Mouse (Mus musculus) large intestine, adult 2 months (tissue): Measurements from ENCODE around the gene Eif2b1. TPM values are rescaled to one million over a fixed set of nuclear protein-coding genes. Genes with fewer than 3 reads are reported as not detected.
A peak's percentile ranks its signal among the peaks of the same experiment; 100 is the strongest.
"Not testable (repeated sequence)": the region's sequence is repeated elsewhere in the genome, so short reads cannot be mapped to it uniquely, and the experiment has no call there.

Experiments used
- DNase-seq: peaks from one replicate; pipeline ENCODE4 v3.0.0-alpha.2; 2012; ENCODE audit warnings: low read depth, low spot score
- WGBS: fragments of 180-500 bp; shearing (Covaris S2); methylation state at CpG from one replicate; pipeline ENCODE4 v1.1.7; 2018; 5-methylcytosine and 5-hydroxymethylcytosine counted together
- polyA plus RNA-seq: library from polyadenylated mRNA; depleted of rRNA; stranded (reverse); fragments of >200 nt; gene quantifications from 2 replicates; pipeline ENCODE4 v1.2.3, GENCODE M21; 2012

Gene Eif2b1
- polyA plus RNA-seq, 1 experiment = 33.1 TPM

DNA sequence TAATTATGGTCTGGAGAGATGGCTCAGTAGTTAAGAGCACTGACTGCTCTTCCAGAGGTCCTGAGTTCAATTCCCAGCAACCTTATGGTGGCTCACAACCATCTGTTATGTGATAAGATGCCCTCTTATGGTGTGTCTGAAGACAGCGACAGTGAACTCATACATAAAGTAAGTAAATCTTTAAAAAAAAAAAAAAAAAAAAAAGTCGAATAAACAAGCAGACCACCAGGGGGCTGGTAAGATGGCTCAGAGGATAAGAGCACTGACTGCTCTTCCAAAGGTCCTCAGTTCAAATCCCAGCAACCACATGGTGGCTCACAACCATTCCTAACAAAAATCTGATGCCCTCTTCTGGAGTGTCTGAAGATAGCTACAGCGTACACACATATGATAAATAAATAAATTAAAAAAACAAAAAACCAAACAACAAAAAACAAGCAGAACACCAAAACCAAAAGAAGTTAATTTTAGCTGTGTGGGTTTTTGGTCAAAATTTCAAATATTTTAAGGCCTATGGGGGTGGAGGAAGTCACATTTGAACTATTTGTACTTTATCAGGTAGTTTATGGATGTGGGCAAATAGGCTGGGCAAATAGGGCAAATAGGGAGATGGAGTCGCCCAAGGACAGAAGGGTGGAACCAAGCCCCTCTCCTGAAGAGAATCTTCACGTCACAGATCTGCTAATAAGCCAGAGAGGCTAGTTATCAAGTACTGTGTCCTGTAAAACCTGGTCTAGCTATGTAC, 27.4 kb downstream of the Eif2b1 start:
- 27% methylated on average over 5 of the region's 5 CpGs for WGBS
- DNase-seq = not testable (repeated sequence)

DNA sequence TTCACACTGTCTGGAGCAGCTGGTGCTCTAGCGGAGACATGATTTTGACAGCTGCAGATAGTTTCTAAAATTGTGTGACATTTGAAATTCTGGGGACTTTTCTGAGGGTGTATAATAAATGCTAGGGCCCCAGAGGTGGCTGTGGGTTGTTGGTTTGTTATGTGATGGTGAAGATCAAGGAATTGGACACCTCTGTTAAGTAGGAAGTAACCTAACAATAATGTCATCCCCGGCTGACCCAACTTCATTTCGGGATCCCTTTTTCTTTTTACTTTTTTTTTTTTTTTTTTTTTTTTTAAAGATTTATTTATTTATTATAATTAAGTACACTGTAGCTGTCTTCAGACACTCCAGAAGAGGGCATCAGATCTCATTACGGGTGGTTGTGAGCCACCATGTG, 28.2 kb downstream of the Eif2b1 start:
- 77% methylated on average over 4 of the region's 4 CpGs for WGBS
- not testable (repeated sequence) for DNase-seq

DNA sequence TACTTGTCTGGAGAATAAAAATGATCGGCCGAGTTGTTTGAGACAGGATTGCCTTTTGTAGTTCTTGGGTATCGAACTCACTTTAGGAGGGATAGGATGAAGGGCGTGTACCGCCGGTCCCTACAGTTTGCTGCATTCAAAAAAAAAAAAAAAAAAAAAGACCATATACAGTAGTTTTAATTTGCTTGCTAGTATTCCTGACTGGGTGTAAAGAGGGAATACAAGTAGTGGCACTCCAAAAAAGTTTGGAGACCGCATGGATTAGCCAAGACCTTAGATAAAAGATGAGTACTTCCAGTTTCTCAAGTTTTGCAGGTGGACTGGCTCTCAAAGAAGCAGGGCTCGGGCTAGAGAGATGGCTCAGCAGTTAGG, 37.3 kb downstream of the Eif2b1 start:
- no peak for DNase-seq
- 4% methylated on average over 8 of the region's 8 CpGs for WGBS

DNA sequence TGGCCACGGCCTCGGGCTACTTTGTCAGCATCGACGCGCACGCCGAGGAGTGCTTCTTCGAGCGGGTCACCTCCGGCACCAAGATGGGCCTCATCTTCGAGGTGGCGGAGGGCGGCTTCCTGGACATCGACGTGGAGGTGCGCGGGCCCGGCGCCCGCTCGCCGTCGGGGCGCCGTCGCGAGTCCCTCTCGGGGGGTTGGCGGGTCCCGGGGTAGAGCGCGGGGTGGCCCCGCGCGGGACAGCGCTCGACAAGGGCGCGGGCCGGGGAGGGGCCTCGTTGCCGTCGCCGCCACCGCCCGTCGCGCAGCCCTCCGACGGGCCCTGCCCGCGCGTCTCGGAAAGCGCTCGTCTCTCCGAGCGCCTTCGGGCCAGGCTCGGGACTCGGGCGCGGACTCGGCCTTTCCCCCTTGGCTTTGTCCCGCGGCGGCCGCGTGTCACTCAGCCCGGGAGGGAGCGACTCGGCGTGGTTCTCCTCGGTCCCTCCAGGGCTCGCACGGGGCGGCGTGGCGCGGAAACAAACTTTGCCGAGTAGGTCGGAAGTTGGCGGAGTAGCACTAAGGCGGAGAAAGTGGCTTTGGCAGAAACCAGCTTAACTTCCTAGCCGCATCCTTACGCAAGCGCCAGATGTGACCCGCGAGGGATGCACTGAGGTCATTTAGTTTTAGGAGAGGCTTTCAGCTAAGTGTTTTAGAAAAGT, 37.9 kb downstream of the Eif2b1 start:
- WGBS = under 1% methylated on average over 80 of the region's 89 CpGs
- no peak for DNase-seq

DNA sequence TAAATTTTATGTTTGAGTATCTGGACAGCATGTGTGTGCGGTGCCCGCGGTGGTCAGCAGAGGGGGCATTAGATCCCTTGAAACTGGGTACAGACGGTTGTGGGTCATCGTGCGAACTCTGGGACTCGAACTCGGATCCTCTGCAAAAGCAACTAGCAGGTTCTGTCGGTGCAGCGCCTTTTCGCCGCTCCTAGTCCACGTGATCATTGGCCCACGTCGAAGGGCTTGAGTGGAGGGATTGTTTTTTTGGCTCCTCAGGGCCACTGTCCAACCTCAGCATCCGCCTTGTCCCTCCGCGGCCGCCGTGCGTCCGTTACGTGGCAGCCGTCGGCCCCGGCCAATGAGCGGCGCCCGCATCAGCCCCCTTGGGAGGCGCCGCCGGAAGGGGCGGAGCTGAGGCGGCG, 38.5 kb downstream of the Eif2b1 start, which contains the start of gene Tmed2:
Gene Tmed2, plus strand, starts transcription at position 313 of the 404 bp plus-strand sequence.
- DNase-seq = peak; percentile 79
- WGBS = under 1% methylated on average over 35 of the region's 35 CpGs

DNA sequence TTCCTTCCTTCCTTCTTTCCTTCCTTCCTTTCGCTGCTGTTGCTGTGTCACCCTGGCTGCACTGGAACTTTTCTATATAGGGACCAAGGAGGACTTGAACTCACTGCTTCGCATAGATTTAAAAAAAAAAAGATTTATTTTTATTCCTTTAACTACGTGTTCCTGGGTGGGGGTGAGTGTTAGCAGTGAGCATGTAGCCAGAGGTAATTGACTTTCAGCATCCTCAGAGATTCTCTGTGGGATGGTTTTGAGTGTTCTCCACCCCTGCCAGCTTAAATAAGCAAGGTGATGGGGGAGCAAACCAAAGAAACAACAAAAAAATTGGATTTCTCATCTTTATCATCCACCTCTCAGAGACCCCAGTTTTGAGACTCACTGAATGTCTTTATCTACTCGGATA, 39.0 kb downstream of the Eif2b1 start:
- DNase-seq = no peak
- WGBS = 73% methylated on average over 4 of the region's 4 CpGs

DNA sequence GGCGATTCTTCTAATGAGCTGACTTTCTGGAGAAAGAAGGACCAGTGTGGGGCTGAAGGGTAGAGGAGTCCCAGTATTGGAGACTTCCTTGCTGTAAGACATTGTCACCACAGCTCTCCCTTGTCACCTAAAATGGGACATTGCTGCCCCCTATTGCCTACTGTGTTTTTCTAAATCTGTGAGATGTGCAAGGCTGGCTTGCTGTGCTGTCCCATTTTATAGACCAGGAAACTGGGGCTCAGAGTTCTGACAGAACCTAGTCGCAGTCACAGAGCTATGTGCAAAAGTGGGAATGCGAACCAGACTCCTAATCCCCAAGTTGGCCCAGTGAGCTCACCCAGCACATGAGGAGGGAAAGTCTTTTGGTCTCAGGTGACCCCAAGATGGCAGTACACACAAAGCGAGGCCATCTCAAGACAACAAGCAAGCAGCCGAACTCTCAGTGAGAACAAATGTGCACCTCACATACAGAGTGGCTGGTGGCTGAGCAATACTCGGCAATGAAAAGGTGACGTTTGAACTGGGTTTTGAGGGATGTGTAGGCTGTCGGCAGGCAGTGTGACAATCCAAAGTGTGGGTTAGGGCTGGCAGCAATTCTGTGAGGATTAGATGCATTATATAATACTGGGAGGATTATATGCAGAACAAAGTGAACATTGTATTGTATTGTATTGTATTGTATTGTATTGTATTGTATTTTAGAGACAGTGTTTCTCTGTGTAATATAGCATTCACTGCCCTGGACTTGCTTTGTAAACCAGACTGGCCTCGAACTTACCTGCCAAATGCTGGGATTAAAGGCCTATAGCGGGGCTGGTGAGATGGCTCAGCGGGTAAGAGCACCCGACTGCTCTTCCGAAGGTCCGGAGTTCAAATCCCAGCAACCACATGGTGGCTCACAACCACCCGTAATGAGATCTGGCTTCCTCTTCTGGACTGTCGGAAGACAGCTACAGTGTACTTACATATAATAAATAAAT, 39.8 kb downstream of the Eif2b1 start:
- DNase-seq = no peak
- WGBS = 75% methylated on average over 16 of the region's 16 CpGs

DNA sequence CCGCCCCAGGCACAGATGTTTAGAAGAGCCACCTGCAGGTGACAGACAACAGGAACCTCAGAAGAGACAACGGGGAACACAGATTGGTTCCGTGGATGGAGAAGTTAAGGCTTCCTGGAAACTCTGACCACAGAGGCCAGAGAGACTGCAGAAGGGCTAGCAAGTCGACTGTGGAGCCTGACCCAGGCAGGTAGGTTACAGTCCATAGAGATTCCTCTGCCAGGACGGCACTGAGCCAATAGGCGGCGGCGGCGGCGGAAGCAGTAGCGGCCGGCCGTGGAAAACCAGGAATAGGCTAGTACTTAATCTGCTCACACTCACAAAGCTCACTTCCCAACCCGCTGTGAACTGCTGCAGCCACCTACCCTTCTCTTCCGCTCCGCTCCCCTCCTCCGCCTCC, 42.2 kb downstream of the Eif2b1 start:
- 7% methylated on average over 17 of the region's 17 CpGs for WGBS
- no peak for DNase-seq

DNA sequence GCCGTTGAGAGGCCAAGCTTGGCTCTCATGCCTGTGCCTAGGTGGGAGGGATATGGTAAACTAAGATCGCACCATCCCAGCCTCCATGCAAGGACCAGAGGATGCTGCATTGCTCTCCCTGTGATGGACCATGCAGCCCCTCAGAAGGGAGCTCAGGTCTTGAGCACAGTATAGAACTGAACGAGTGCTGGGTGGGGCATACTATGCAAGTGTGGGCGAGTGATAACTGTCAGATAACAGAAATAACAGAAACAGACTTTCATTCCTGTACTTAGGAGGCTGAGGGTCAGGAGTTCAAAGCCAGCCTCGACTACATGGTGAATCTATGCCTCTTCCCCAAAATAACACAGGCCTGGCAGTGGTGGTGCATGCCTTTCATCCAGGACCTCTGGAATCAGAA, 43.9 kb downstream of the Eif2b1 start:
- DNase-seq = no peak
- WGBS = 65% methylated on average over 5 of the region's 5 CpGs

DNA sequence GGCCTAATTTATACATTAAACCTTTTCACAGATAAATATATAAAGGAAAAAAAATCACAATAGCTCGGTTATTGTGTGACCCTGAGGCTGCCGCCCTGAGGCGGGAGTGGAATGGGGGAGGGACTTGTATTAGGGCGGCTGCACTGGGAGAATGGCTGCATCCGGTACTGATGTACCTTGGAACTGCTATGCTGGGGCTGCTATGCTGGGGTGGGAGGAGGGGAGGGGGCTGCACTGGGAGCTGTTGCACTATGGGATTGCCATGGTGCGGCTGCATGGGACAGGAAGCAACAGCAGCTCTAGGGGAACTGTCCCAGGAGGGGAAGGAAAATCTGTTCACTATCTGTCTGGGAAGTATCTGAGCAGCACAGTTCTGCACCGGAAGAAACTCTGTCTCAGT, 46.5 kb downstream of the Eif2b1 start:
- WGBS = 57% methylated on average over 7 of the region's 7 CpGs
- no peak for DNase-seq

DNA sequence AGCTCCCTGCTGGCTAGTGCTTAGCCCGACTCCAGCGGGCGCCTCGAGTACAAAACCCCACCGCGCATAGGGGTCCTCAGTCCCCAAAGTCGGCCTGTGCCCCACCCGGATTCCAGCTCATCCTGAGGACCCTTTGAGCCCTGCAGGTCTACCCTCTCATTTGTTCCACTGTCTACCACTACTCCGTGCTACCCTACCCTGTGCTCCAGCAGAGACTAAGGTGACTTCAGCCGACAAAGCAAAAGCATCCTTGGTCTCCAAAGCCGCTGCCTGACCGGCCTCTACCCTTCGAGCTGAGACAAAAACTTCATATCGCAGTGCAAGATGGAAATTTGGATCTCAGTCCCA, 47.4 kb downstream of the Eif2b1 start:
- WGBS = 20% methylated on average over 14 of the region's 14 CpGs
- no peak for DNase-seq

DNA sequence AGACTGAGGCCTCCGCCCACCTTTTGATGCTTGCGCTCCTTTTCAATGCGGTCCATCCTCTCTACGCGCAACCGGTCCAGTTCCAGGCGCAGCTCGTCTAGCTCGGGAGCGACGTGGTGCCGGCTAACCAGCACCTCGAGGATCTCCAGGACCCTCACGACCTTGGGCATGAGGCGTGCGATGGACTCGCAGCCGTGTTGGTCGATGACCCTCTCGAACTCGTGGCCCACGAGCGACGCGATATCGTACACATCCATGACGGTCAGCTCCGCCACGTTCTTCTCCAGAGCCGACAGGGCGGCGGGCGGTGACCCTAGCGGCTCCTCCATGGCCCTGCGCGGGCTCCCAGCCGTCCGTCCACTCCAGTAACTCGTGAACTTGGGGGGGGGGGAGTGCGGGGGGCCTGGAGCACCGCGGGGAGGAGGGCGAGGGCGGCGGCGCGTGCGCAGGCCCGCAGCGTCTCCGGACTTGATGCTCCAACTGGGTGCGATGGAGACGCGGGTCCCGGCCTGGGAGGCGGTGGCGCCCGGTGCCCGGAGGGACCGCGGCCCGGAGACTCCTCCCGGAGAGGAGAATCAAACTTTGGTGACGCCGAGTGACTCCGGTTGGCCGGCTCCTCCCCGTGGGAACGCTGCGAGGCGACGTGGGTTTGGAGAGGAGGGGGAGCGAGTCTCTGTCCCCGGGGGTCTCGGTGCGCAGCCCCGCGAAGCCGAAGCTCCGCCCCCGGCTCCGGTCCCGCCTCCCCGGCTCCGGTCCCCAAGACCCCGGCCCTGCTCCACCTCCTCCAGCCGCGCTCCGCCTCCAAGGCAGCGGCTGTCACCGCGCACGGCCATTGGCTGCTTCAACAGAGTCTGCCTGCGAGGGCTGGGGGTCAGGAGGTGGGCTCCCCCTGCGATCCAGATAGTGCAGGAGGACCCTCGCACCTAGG, 48.0 kb downstream of the Eif2b1 start, which contains the start of gene Rilpl1:
Gene Rilpl1, minus strand, starts transcription at position 737 of the 928 bp plus-strand sequence.
- DNase-seq = no peak
- 2% methylated on average over 94 of the region's 96 CpGs for WGBS

DNA sequence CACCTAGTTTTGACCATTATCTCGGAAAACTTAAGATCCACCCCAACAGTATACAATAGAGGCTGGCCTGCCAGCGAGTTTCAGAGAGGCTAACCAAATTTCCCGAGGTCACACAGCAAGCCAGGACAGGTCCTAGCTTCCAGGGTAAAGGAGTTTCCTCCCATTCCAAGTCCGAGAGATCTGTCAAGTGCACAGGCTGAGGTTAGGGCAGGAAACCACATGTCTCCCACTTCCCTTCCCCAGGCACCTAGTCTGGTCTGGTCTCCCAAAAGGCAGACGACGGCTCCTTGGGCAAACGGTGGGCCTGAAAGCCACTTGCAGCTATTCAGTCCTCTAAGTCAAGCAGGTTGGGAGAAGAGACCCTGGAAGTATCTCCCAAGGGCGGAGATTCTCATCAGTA, 49.2 kb downstream of the Eif2b1 start:
- 62% methylated on average over 8 of the region's 8 CpGs for WGBS
- no peak for DNase-seq

DNA sequence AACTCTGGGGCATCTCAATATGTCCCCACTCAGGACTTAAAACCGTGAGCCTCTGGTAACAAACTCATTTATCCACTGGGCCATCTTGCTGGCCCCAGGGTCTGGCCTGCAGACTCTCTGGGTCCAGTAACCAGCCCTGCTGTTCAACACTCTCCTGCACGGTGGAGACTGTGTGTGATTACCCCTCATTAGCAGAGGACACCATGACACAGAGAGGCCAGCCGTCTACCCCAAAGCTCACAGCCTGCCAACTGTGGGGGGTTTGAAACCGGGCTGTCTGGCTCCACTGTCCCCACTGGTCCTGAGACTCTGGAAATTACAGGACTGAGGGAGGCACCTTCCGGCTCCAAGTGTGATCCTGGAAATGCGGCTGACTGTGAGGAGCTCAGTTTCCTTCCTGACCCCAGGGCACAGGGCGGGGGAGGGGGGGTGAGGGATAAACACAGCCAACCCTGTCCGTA, 49.7 kb downstream of the Eif2b1 start:
- 56% methylated on average over 8 of the region's 8 CpGs for WGBS
- DNase-seq = no peak

DNA sequence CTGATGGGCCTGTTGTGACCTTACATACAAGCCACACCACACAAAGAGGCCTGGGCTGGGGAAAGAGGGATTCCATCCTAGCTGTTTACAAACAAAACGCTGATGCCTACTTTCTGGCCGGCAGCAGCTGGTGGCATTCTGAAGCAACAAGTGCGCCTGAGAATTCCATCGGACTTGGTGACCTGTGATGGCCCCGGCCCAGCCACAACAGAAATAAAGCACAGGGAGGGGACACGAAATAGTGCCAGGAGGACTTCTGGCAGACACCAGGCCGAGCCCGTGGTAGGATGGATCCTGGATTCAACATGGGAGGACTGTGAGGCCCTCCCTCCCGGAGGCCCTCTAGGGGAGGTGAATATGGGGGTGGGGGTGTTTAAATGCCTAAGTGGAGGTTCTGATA, 50.1 kb downstream of the Eif2b1 start:
- no peak for DNase-seq
- WGBS = 56% methylated on average over 9 of the region's 9 CpGs

DNA sequence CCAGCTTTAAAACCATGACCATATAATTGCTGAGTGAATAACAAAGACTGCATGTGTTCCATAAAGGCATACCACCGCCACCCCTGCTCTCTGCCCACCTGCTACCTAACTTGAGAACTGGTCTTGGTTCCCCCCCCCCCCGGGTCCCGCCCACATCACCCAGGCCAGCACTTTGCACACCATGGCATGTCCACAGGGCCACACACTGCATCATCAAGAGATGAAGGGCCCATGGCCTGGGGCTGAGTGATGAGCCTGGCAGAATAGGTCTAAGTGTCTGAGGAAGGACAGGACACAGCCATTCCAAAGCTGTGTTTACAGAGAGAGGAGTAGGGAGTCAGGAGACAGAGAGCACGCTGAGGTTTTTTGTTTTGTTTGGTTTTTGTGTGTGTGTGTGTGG, 50.6 kb downstream of the Eif2b1 start:
- no peak for DNase-seq
- WGBS = 67% methylated on average over 4 of the region's 4 CpGs

DNA sequence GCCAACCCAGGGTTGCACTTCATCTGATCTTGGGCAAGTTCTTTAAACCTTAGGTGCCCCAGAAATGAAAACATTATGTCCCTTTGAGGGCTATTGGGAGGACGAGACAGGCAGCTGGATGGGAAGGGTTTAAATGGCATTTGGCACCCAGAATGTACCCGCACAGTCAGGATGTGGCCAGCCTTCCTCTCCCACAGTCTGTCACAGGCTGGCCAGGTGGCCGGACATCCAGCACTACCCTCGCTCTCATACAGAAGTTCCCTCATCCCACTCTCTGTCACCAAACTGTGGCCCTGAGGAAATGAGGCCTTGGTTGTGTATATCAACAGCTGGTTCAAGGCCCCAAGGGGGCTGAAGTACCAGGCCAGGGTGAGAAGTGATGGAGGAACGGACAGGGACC, 54.0 kb downstream of the Eif2b1 start:
- 80% methylated on average over 5 of the region's 5 CpGs for WGBS
- DNase-seq = no peak

DNA sequence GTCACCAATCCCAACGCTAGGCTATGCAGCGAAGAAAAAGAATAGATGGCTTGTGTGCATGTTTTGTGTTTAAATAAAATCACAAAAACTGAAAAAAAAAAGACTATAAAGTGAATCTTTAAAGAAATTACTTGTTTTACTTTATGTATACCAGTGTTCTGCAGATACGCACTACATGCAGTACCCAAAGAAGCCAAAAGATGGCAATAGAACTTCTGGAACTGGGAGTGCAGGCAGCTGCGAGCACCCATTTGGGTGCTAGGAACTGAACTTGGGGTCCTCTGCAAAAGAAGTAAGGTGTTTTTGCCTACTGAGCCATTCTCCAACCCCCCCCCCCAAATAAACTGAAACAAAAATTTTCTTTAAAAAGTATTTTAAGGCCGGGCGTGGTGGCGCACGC, 55.9 kb downstream of the Eif2b1 start:
- 95% methylated on average over 8 of the region's 8 CpGs for WGBS
- DNase-seq = no peak

DNA sequence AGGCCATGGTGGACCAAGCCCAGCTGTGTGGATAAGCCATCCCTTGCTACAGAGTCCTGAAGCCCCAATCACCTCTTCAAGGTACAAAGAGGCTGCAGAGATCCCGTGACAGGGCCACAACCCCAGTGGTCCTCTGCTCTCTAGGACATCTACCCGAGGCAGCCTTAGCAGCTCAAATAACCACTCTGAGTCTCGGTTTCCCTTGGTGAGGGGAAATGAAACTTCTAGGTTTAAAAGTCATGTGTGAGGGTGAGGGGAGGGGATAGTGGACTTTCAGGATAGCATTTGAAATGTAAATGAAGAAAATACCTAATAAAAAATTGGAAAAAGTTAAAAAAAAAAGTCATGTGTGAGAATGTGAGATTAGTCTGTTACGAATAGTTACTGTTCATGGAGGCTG, 57.3 kb downstream of the Eif2b1 start:
- DNase-seq = no peak
- 89% methylated on average over 4 of the region's 4 CpGs for WGBS
